Mouse (Mus musculus) gastrocnemius, adult 8-10 months (tissue): Measurements from ENCODE around the gene Cbfa2t2. TPM values are rescaled to one million over a fixed set of nuclear protein-coding genes. Genes with fewer than 3 reads are reported as not detected.

Experiments
- total RNA-seq, 4 experiments: library from RNA; stranded (reverse); gene quantifications; 2 replicates each; pipeline ENCODE4 v1.2.4; 2022

The Cbfa2t2 gene
- total RNA-seq, 4 experiments from 2014 or later = 12.7 to 14.8 (median 13.5) TPM

Other genes starting within 250 kb of the Cbfa2t2 start
- not detected for gene Bpifb1, start 245.7 kb upstream of the Cbfa2t2 start, total RNA-seq
- gene Bpifb5, start 212.7 kb upstream of the Cbfa2t2 start, total RNA-seq = not detected
- gene Bpifb9a, start 178.6 kb upstream of the Cbfa2t2 start, total RNA-seq = 1 to 10 TPM in 1 of 4 experiments, not detected in 3; 1.1 TPM
- gene Bpifb9b, start 129.3 kb upstream of the Cbfa2t2 start, total RNA-seq = 1 to 10 TPM in 1 of 4 experiments, not detected in 3; 1.2 TPM
- 10 to 100 TPM; 11.7 to 17.1 (median 12.0) TPM for gene Cdk5rap1, start 63.5 kb upstream of the Cbfa2t2 start, total RNA-seq
- 100 to 1,000 TPM; 156 to 248 (median 181) TPM for gene Snta1, start 28.4 kb upstream of the Cbfa2t2 start, total RNA-seq
- gene 1700003F12Rik, start 110.6 kb downstream of the Cbfa2t2 start, total RNA-seq = not detected
- under 1 TPM in 1 of 4 experiments, not detected in 3; 0.17 TPM for gene Actl10, start 115.3 kb downstream of the Cbfa2t2 start, total RNA-seq
- under 1 TPM; 0.29 to 0.48 (median 0.36) TPM for gene Necab3, start 122.4 kb downstream of the Cbfa2t2 start, total RNA-seq
- under 1 TPM in 3 of 4 experiments, not detected in 1; 0.13 to 0.34 (median 0.27) TPM for gene E2f1, start 133.4 kb downstream of the Cbfa2t2 start, total RNA-seq
- 10 to 100 TPM; 10.1 to 13.4 (median 12.2) TPM for gene Pxmp4, start 167.2 kb downstream of the Cbfa2t2 start, total RNA-seq
- 1 to 10 TPM; 2.4 to 3.1 (median 2.9) TPM for gene Zfp341, start 176.8 kb downstream of the Cbfa2t2 start, total RNA-seq
- not detected for gene 4930519P11Rik, start 177.0 kb downstream of the Cbfa2t2 start, total RNA-seq
- 100 to 1,000 TPM; 116 to 129 (median 124) TPM for gene Chmp4b, start 215.2 kb downstream of the Cbfa2t2 start, total RNA-seq